Mouse (Mus musculus) forebrain, embryonic 10.5 days (tissue): ENCODE measurements around the gene Gm9857. TPM values are rescaled to one million over a fixed set of nuclear protein-coding genes. Genes with fewer than 3 reads are reported as not detected.
A peak's percentile ranks its signal among the peaks of the same experiment; 100 is the strongest.

ENCODE experiments used
- DNase-seq: peaks from one replicate; pipeline ENCODE4 v3.0.0-alpha.2; 2017; ENCODE audit warnings: low spot score; ENCODE audit errors: extremely low spot score
- H3K27ac ChIP-seq: fragments of 300-500 bp; sonication (generic); 2 replicates; pipeline ENCODE4 v1.5.1; 2016; ENCODE audit warnings: mild to moderate bottlenecking
- H3K27me3 ChIP-seq: fragments of 300-500 bp; sonication (generic); 2 replicates; pipeline ENCODE4 v1.6.1; 2016; ENCODE audit warnings: mild to moderate bottlenecking; ENCODE audit not compliant: poor library complexity, severe bottlenecking
- H3K36me3 ChIP-seq: fragments of 300-500 bp; sonication (generic); replicated peaks from 2 replicates; pipeline ENCODE4 v1.6.1; 2016; ENCODE audit warnings: mild to moderate bottlenecking, moderate library complexity
- H3K4me1 ChIP-seq: fragments of 300-500 bp; sonication (generic); 2 replicates; pipeline ENCODE4 v1.6.1; 2016
- H3K4me3 ChIP-seq: fragments of 300-500 bp; sonication (generic); 2 replicates; pipeline ENCODE4 v1.5.1; 2016; ENCODE audit warnings: mild to moderate bottlenecking, moderate library complexity
- H3K9me3 ChIP-seq: fragments of 300-500 bp; sonication (generic); 2 replicates; pipeline ENCODE4 v1.6.1; 2016; ENCODE audit warnings: mild to moderate bottlenecking, moderate library complexity
- WGBS: fragments of 180-500 bp; shearing (Covaris S2); methylation state at CpG from one replicate; pipeline ENCODE4 v1.1.7; 2016; 5-methylcytosine and 5-hydroxymethylcytosine counted together
- polyA plus RNA-seq: library from polyadenylated mRNA; unstranded; fragments of >200 nt; fragmentation: Nextera tagmentation; extraction: Ambion mirVana; gene quantifications from 2 replicates; pipeline ENCODE4 v1.2.1, GENCODE M21; 2016

Gene Gm9857
- polyA plus RNA-seq, 1 experiment from 2014 or later = not detected

- peaks cover 7% of the 10 kb centered on the region for H3K4me1 ChIP-seq
- DNase-seq = no peak
- H3K4me3 ChIP-seq = no peak overlapping the region
- WGBS = 54% methylated on average over 3 of the region's 3 CpGs
- H3K36me3 ChIP-seq = no peaks in the 10 kb centered on the region
- no peaks in the 10 kb centered on the region for H3K9me3 ChIP-seq
- H3K27ac ChIP-seq = no peak overlapping the region
- H3K27me3 ChIP-seq = no peaks in the 10 kb centered on the region
Measured at GRCm38 (mm10) chr3:108917986-108918385, 22.3 kb downstream of the Gm9857 start.

DNA sequence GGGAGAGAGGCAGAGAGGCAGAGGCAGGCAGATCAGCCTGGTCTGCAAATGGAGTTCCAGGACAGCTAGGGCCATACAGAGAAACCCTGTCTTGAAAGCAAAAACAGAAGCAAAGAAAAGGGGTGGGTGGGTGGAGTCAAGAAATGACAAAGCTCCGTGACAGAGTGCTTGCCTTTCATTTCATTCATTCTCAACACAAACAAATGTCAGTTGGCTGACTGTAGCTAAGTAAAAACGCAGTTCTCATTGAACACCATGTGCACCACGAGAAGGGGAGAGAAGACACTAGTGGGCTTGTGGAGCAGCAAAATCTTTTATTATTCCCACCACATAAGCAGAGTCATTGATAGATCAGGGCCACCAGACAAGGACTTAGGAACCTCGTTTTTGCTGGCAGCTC is 23.4 kb downstream of the Gm9857 start:
- no peak for DNase-seq
- Histone ChIP-seq H3K4me3 (no peak overlapping the region), H3K36me3 (no peaks in the 10 kb centered on the region), H3K4me1 (peaks cover 11% of the 10 kb centered on the region), H3K9me3 (no peaks in the 10 kb centered on the region), H3K27me3 (no peaks in the 10 kb centered on the region), H3K27ac (no peak overlapping the region)
- WGBS = 69% methylated on average over 4 of the region's 4 CpGs

- H3K4me1 ChIP-seq = peaks cover 11% of the 10 kb centered on the region
- H3K27me3 ChIP-seq = no peaks in the 10 kb centered on the region
- DNase-seq = no peak
- no peak overlapping the region for H3K27ac ChIP-seq
- H3K9me3 ChIP-seq = no peaks in the 10 kb centered on the region
- WGBS = 84% methylated on average over 1 of the region's 1 CpGs
- no peaks in the 10 kb centered on the region for H3K36me3 ChIP-seq
- no peak overlapping the region for H3K4me3 ChIP-seq
Measured at GRCm38 (mm10) chr3:108915999-108916398, 24.2 kb downstream of the Gm9857 start.

GRCm38 (mm10) chr3:108911548-108912413 is 28.5 kb downstream of the Gm9857 start, which contains the start of gene Prpf38b:
TSS of gene Prpf38b (minus strand) at chr3:108911727.
- Histone ChIP-seq H3K27me3 (no peaks in the 10 kb centered on the region), H3K27ac (peak within 1 kb of the TSS; percentile 97), H3K36me3 (peaks cover 25% of the 10 kb centered on the region), H3K4me3 (peak within 1 kb of the TSS; percentile 98), H3K9me3 (no peaks in the 10 kb centered on the region), H3K4me1 (peaks cover 31% of the 10 kb centered on the region)
- under 1% methylated on average over 53 of the region's 53 CpGs for WGBS
- DNase-seq = peak; percentile 97

DNA sequence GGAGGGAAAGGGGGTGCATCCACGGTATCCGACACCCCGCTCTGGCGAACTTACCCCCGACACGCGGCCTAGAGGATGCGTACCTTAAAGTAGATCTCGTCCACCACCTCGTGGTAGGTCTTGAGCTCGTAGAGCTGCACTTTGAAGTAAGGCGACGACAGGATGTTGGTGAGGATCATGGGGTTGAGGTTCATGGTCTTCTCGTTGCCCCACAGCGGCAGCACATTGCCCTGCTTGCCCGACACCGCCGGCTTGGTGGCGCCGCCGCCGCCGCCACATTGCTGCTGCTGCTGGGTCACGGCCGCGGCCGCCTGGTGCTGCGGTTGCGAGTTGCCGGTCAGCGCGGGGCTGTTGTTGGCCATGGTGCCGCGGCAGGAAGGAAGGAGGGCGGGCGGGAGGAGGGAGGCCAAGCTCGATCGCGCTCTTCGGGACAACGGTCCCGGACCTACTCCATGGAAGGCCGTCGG is 29.1 kb downstream of the Gm9857 start:
- no peak for DNase-seq
- peak overlapping the region; percentile 98 for H3K4me3 ChIP-seq
- under 1% methylated on average over 43 of the region's 44 CpGs for WGBS

DNA sequence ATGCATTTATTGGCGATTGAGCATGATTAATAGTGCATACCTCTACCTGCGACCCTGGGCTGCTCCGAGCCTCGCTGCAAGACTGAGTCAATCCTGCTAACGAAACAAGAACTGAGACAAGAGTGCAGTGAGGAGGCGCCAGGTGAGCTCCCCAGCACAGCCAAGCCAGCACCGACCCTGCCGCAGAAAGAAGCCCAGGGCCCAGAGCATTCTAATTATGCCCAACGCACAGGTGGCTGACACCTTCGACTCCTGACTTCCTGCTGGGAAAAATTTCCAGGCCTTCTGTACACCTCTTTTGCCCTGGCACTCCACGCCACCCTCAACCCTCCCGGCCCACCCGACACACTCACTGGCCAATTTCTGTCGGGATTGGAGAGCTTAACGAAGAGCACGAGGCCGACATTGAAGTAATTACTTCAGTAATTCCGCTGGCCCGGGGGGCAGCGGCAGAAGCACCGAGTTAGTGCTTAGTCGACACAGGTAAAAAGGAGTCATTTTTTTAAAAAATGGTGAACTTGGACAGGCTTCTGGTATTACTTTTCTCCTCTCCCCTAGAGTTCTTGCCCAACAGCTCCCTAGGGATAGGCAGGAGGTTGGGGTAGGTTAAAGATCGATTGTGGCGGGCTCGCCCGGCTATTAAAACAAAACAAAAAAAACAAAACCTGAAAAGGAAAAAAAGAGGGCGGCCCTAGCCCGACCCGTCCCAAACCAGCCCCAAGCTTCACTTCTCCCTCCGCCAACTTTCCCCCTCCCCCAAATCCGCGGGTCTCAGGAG is 29.8 kb downstream of the Gm9857 start:
- H3K4me3 ChIP-seq = peak overlapping the region; percentile 98
- H3K27ac ChIP-seq = peak overlapping the region; percentile 97
- H3K4me1 ChIP-seq = peaks cover 26% of the 10 kb centered on the region
- H3K9me3 ChIP-seq = no peaks in the 10 kb centered on the region
- no peaks in the 10 kb centered on the region for H3K27me3 ChIP-seq
- no peak for DNase-seq
- peaks cover 38% of the 10 kb centered on the region for H3K36me3 ChIP-seq
- under 1% methylated on average over 32 of the region's 32 CpGs for WGBS

More for the DNA sequence above, 29.1 kb downstream of the Gm9857 start:
- Histone ChIP-seq H3K27me3 (no peaks in the 10 kb centered on the region), H3K4me1 (peaks cover 26% of the 10 kb centered on the region), H3K36me3 (peaks cover 31% of the 10 kb centered on the region), H3K9me3 (no peaks in the 10 kb centered on the region), H3K27ac (peak overlapping the region; percentile 97)

DNA sequence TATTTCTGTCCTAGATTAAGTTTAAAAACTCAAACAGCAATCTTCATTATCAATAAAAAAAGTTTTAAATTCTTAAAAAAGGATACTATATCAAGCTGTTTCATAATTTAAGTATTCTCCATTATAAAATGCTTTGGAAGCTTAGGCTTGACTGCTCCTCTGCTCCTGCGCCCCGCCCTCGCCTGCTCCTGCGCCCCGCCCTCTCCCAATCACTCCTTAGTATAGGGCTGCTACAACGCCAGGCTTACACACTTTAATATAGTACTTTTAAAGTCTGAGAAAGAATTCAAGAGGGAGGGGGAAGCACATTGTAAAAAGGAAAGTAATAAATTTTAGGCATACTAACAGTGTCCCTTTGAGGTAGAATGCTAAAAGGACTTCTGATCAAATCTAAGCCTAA is 37.3 kb downstream of the Gm9857 start:
- Histone ChIP-seq H3K36me3 (peaks cover 86% of the 10 kb centered on the region), H3K4me3 (no peak overlapping the region), H3K4me1 (no peaks in the 10 kb centered on the region), H3K27ac (no peak overlapping the region), H3K27me3 (no peaks in the 10 kb centered on the region), H3K9me3 (no peaks in the 10 kb centered on the region; the same call in 1 of the 2 replicates)
- WGBS = 95% methylated on average over 6 of the region's 6 CpGs
- no peak for DNase-seq

DNA sequence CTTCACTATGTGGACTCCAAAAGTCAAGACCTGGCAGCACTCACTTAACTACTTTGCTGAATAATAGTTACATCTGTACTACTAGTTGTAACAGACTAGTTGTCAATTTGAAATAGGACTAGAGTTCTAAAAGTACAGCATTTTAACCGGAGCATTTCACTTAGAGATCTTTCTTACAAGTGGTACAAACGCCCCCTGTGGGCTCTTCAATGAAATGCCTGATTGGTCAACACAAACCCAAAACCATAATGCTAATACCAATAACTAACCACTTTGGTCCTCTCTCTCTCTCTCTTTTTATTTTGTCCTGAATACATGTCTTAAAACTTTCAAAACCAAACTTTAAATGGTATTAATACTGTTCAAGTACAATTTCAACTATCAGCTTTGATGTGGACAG is 38.2 kb downstream of the Gm9857 start:
- H3K27ac ChIP-seq = no peak overlapping the region
- H3K36me3 ChIP-seq = peaks cover 77% of the 10 kb centered on the region
- DNase-seq = no peak
- H3K4me3 ChIP-seq = no peak overlapping the region
- WGBS = 55% methylated on average over 2 of the region's 2 CpGs
- H3K27me3 ChIP-seq = no peaks in the 10 kb centered on the region
- H3K9me3 ChIP-seq = no peaks in the 10 kb centered on the region; the same call in 1 of the 2 replicates
- H3K4me1 ChIP-seq = no peaks in the 10 kb centered on the region

DNA sequence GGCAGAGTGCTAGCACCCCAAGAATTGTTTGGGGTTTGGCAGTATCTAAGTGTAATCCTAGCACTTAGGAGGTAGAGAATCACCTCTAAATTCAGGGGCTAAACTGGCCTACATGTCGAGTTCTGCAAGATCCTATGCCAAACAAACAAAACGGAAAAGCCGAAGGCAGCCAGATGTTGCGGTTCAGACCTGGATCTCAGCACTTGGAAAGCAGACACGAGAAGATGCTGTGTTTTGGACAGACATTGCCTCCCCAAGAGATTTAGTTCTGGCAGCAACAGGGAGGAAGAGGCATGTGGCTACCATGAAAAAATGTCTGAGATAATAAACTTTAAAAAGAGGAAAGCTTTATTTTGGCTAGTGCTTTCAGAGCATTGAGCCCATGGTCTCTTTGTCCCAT is 39.6 kb downstream of the Gm9857 start:
- no peak overlapping the region for H3K27ac ChIP-seq
- no peak overlapping the region for H3K4me3 ChIP-seq
- 79% methylated on average over 5 of the region's 5 CpGs for WGBS
- H3K4me1 ChIP-seq = no peaks in the 10 kb centered on the region
- H3K9me3 ChIP-seq = no peaks in the 10 kb centered on the region; the same call in 1 of the 2 replicates
- no peak for DNase-seq
- H3K27me3 ChIP-seq = no peaks in the 10 kb centered on the region
- peaks cover 63% of the 10 kb centered on the region for H3K36me3 ChIP-seq

GRCm38 (mm10) chr3:108900147-108900546 is 40.1 kb downstream of the Gm9857 start:
- peaks cover 58% of the 10 kb centered on the region for H3K36me3 ChIP-seq
- H3K27ac ChIP-seq = no peak overlapping the region
- H3K27me3 ChIP-seq = no peaks in the 10 kb centered on the region
- H3K9me3 ChIP-seq = no peaks in the 10 kb centered on the region; the same call in 1 of the 2 replicates
- WGBS = 83% methylated on average over 3 of the region's 3 CpGs
- DNase-seq = no peak
- no peaks in the 10 kb centered on the region for H3K4me1 ChIP-seq
- no peak overlapping the region for H3K4me3 ChIP-seq

DNA sequence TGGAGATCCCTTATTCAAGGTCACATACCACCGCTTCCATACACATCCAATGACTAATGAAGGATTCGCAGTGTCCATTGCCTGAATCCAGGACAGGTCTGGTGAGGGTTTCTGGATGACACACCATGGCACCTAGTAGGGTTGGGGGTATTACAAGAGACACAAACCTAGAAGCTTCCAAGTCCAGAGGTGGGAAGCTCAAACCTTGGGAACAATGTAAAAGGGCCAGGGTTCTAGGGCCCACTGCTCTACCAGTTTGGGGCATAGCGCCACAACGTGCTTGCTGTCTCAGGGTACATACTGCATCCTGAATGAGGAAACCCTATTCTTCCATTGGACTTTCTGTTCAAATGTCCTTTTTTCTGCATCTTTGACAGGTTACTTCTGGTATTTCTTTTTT is 41.6 kb downstream of the Gm9857 start:
- H3K9me3 ChIP-seq = no peaks in the 10 kb centered on the region; the same call in 1 of the 2 replicates
- 95% methylated on average over 4 of the region's 4 CpGs for WGBS
- no peak overlapping the region for H3K27ac ChIP-seq
- H3K36me3 ChIP-seq = peaks cover 43% of the 10 kb centered on the region
- DNase-seq = no peak
- no peaks in the 10 kb centered on the region for H3K4me1 ChIP-seq
- no peak overlapping the region for H3K4me3 ChIP-seq
- no peaks in the 10 kb centered on the region for H3K27me3 ChIP-seq

DNA sequence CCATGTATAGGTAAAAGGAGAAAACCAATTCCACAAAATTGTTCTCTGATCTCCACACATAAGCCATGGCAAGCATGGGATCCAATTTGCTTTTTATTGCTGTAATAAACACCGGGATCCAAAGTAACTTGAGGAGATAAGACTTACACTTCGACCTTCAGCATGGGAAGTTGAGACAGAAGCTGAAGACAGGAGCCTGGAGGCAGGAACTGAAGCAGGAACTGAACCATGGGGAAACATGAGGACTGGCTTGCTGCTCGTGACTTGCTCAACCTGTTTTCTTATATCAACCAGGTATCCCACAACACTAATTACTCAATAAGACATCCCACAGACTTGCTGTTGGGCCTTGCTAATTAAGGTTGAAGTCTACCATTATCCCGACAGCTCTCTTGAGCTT is 47.3 kb downstream of the Gm9857 start:
- Histone ChIP-seq H3K36me3 (no peaks in the 10 kb centered on the region), H3K4me3 (no peak overlapping the region), H3K27ac (no peak overlapping the region), H3K9me3 (no peaks in the 10 kb centered on the region), H3K4me1 (no peaks in the 10 kb centered on the region), H3K27me3 (no peaks in the 10 kb centered on the region)
- WGBS = 84% methylated on average over 4 of the region's 4 CpGs
- DNase-seq = no peak

GRCm38 (mm10) chr3:108892080-108892479 is 48.2 kb downstream of the Gm9857 start:
- no peak overlapping the region for H3K4me3 ChIP-seq
- DNase-seq = no peak
- H3K27me3 ChIP-seq = no peaks in the 10 kb centered on the region
- H3K9me3 ChIP-seq = no peaks in the 10 kb centered on the region
- no peaks in the 10 kb centered on the region for H3K36me3 ChIP-seq
- WGBS = 84% methylated on average over 1 of the region's 1 CpGs
- no peak overlapping the region for H3K27ac ChIP-seq
- peaks cover 4% of the 10 kb centered on the region; the same call in 1 of the 2 replicates for H3K4me1 ChIP-seq
